Mouse (Mus musculus) MEL (cell line): ENCODE results near the gene Mrpl45.

Experiments
- ETS1 ChIP-seq: IDR thresholded peaks from 2 replicates; pipeline ENCODE4 v1.6.1; 2012; ENCODE audit warnings: low read depth, mild to moderate bottlenecking, inconsistent platforms, low read length, improper control_type of control experiment, moderate library complexity
- MAX ChIP-seq: IDR thresholded peaks from 2 replicates; pipeline ENCODE4 v1.6.1; 2011; ENCODE audit warnings: low read length, improper control_type of control experiment
- POLR2A ChIP-seq, 2 experiments: IDR thresholded peaks; 2 replicates each; pipeline ENCODE4 v1.6.1; 2011 to 2012; ENCODE audit warnings: low read length in 2 of 2, mild to moderate bottlenecking in 2 of 2, control low read depth in 1 of 2, improper control_type of control experiment in 1 of 2, low read depth in 1 of 2, moderate library complexity in 1 of 2; ENCODE audit not compliant: control insufficient read depth in 1 of 2, insufficient read depth in 1 of 2, poor library complexity in 1 of 2
- TCF12 ChIP-seq: IDR thresholded peaks from 2 replicates; pipeline ENCODE4 v1.6.1; 2014; ENCODE audit warnings: low read depth, mild to moderate bottlenecking, inconsistent platforms, low read length, improper control_type of control experiment, moderate library complexity

GRCm38 (mm10) chr11:97278456-97278855, 37.1 kb upstream of the Mrpl45 start:
- TF ChIP-seq POLR2A (IDR thresholded peaks at IDR 0.05; ENCODE audit: control insufficient read depth in 1 of 2, insufficient read depth in 1 of 2, low read depth in 1 of 2, low read length in 2 of 2, poor library complexity in 1 of 2) = no peak
- TF ChIP-seq ETS1 = no peak
- TF ChIP-seq TCF12 = no peak
- TF ChIP-seq MAX = no peak
